Mouse (Mus musculus) macrophage (primary cell): Measurements from ENCODE around the gene Mybpc2. TPM values are rescaled to one million over a fixed set of nuclear protein-coding genes. Genes with fewer than 3 reads are reported as not detected.
A peak's percentile ranks its signal among the peaks of the same experiment; 100 is the strongest.

ENCODE experiments used
- H3K27ac ChIP-seq: fragments of 350-480 bp; formaldehyde crosslinking; 2 replicates; pipeline ENCODE4 v1.9.0; 2021
- H3K36me3 ChIP-seq: fragments of 350-480 bp; formaldehyde crosslinking; 2 replicates; pipeline ENCODE4 v1.9.0; 2021; ENCODE audit errors: inconsistent target
- H3K4me3 ChIP-seq: fragments of 350-480 bp; formaldehyde crosslinking; 2 replicates; pipeline ENCODE4 v1.9.0; 2021; ENCODE audit errors: inconsistent target
- H3K79me2 ChIP-seq: fragments of 350-480 bp; formaldehyde crosslinking; 2 replicates; pipeline ENCODE4 v1.9.0; 2021; ENCODE audit errors: inconsistent target
- WGBS: methylation state at CpG from one replicate; pipeline ENCODE4 v1.1.7; 2026; ENCODE audit warnings: inconsistent platforms; ENCODE audit not compliant: missing documents; 5-methylcytosine and 5-hydroxymethylcytosine counted together
- polyA plus RNA-seq: library from polyadenylated mRNA; stranded (reverse); fragments of 250-400 nt; gene quantifications from 3 replicates; pipeline ENCODE4 v1.2.4, GENCODE M21; 2018; ENCODE audit warnings: inconsistent platforms

The Mybpc2 gene
- polyA plus RNA-seq, 1 experiment from 2014 or later = not detected

GRCm38 (mm10) chr7:44551731-44552130, 27.3 kb upstream of the Mybpc2 start:
- Histone ChIP-seq H3K4me3 (no peak overlapping the region), H3K79me2 (peaks cover 31% of the 10 kb centered on the region), H3K27ac (no peak overlapping the region), H3K36me3 (peaks cover 22% of the 10 kb centered on the region)
- WGBS = 95% methylated on average over 15 of the region's 22 CpGs

- H3K79me2 ChIP-seq = peaks cover 35% of the 10 kb centered on the region
- no peak overlapping the region for H3K27ac ChIP-seq
- H3K4me3 ChIP-seq = no peak overlapping the region
- 96% methylated on average over 21 of the region's 21 CpGs for WGBS
- peaks cover 22% of the 10 kb centered on the region for H3K36me3 ChIP-seq
Measured at GRCm38 (mm10) chr7:44551301-44551700, 26.8 kb upstream of the Mybpc2 start.

GRCm38 (mm10) chr7:44550409-44550678, 25.9 kb upstream of the Mybpc2 start:
- Histone ChIP-seq H3K27ac (no peak overlapping the region), H3K79me2 (peaks cover 43% of the 10 kb centered on the region), H3K36me3 (peaks cover 22% of the 10 kb centered on the region), H3K4me3 (no peak overlapping the region)
- 91% methylated on average over 12 of the region's 12 CpGs for WGBS

GRCm38 (mm10) chr7:44549621-44550408, 25.4 kb upstream of the Mybpc2 start:
- Histone ChIP-seq H3K79me2 (peaks cover 48% of the 10 kb centered on the region), H3K27ac (no peak overlapping the region), H3K36me3 (peaks cover 22% of the 10 kb centered on the region), H3K4me3 (no peak overlapping the region)
- WGBS = 96% methylated on average over 23 of the region's 23 CpGs

- Histone ChIP-seq H3K27ac (peak within 1 kb of the TSS; percentile 56), H3K79me2 (peaks cover 56% of the 10 kb centered on the region), H3K36me3 (peaks cover 22% of the 10 kb centered on the region), H3K4me3 (peak within 1 kb of the TSS; percentile 71)
- WGBS = 0% methylated on average over 40 of the region's 43 CpGs
Measured at GRCm38 (mm10) chr7:44548497-44549087, 24.1 kb upstream of the Mybpc2 start, which contains the start of gene Pold1. TSS of gene Pold1 (minus strand) at chr7:44548849.

GRCm38 (mm10) chr7:44547725-44548124, 23.3 kb upstream of the Mybpc2 start:
- Histone ChIP-seq H3K79me2 (peaks cover 49% of the 10 kb centered on the region), H3K36me3 (peaks cover 22% of the 10 kb centered on the region), H3K4me3 (peak overlapping the region; percentile 71), H3K27ac (peak overlapping the region; percentile 56)
- 32% methylated on average over 5 of the region's 5 CpGs for WGBS

GRCm38 (mm10) chr7:44547041-44547440, 22.6 kb upstream of the Mybpc2 start:
- WGBS = 55% methylated on average over 13 of the region's 13 CpGs
- Histone ChIP-seq H3K4me3 (peak overlapping the region; percentile 71; the same call in 1 of the 2 replicates), H3K36me3 (peaks cover 22% of the 10 kb centered on the region), H3K27ac (no peak overlapping the region), H3K79me2 (peaks cover 42% of the 10 kb centered on the region)

GRCm38 (mm10) chr7:44546274-44546673, 21.8 kb upstream of the Mybpc2 start:
- no peak overlapping the region for H3K4me3 ChIP-seq
- no peak overlapping the region for H3K27ac ChIP-seq
- WGBS = 100% methylated on average over 3 of the region's 3 CpGs
- peaks cover 39% of the 10 kb centered on the region for H3K79me2 ChIP-seq
- H3K36me3 ChIP-seq = peaks cover 22% of the 10 kb centered on the region

- Histone ChIP-seq H3K36me3 (peaks cover 19% of the 10 kb centered on the region; the same call in 1 of the 2 replicates), H3K27ac (no peak overlapping the region), H3K4me3 (no peak overlapping the region), H3K79me2 (peaks cover 38% of the 10 kb centered on the region)
- WGBS = 89% methylated on average over 12 of the region's 12 CpGs
Measured at GRCm38 (mm10) chr7:44543071-44543470, 18.6 kb upstream of the Mybpc2 start.

- 90% methylated on average over 11 of the region's 11 CpGs for WGBS
- H3K36me3 ChIP-seq = peaks cover 19% of the 10 kb centered on the region; the same call in 1 of the 2 replicates
Measured at GRCm38 (mm10) chr7:44542555-44542954, 18.1 kb upstream of the Mybpc2 start.

GRCm38 (mm10) chr7:44538756-44539624, 14.5 kb upstream of the Mybpc2 start:
- Histone ChIP-seq H3K36me3 (peaks cover 19% of the 10 kb centered on the region; the same call in 1 of the 2 replicates), H3K27ac (no peak overlapping the region), H3K79me2 (no peaks in the 10 kb centered on the region; the same call in 1 of the 2 replicates), H3K4me3 (no peak overlapping the region)
- 95% methylated on average over 40 of the region's 41 CpGs for WGBS

More at GRCm38 (mm10) chr7:44542555-44542954, 18.1 kb upstream of the Mybpc2 start:
- H3K27ac ChIP-seq = no peak overlapping the region
- peaks cover 33% of the 10 kb centered on the region for H3K79me2 ChIP-seq
- H3K4me3 ChIP-seq = no peak overlapping the region

- H3K4me3 ChIP-seq = no peak overlapping the region
- WGBS = 98% methylated on average over 13 of the region's 13 CpGs
- no peak overlapping the region for H3K27ac ChIP-seq
- H3K79me2 ChIP-seq = no peaks in the 10 kb centered on the region
- peaks cover 19% of the 10 kb centered on the region; the same call in 1 of the 2 replicates for H3K36me3 ChIP-seq
Measured at GRCm38 (mm10) chr7:44537496-44537895, 13.0 kb upstream of the Mybpc2 start.

GRCm38 (mm10) chr7:44537009-44537408, 12.6 kb upstream of the Mybpc2 start:
- H3K27ac ChIP-seq = no peak overlapping the region
- H3K4me3 ChIP-seq = no peak overlapping the region
- peaks cover 19% of the 10 kb centered on the region; the same call in 1 of the 2 replicates for H3K36me3 ChIP-seq
- no peaks in the 10 kb centered on the region for H3K79me2 ChIP-seq
- 94% methylated on average over 7 of the region's 7 CpGs for WGBS

GRCm38 (mm10) chr7:44536590-44536968, 12.1 kb upstream of the Mybpc2 start:
- Histone ChIP-seq H3K36me3 (peaks cover 19% of the 10 kb centered on the region; the same call in 1 of the 2 replicates), H3K4me3 (no peak overlapping the region), H3K27ac (no peak overlapping the region), H3K79me2 (no peaks in the 10 kb centered on the region)
- 88% methylated on average over 5 of the region's 6 CpGs for WGBS
